Mouse (Mus musculus): ENCODE data around the gene Klf7. TPM values are rescaled to one million over a fixed set of nuclear protein-coding genes. Genes with fewer than 3 reads are reported as not detected.

The Klf7 gene
- total and polyA plus RNA-seq, 2 experiments from 2014 or later: 61.5 to 154 TPM

DNA sequence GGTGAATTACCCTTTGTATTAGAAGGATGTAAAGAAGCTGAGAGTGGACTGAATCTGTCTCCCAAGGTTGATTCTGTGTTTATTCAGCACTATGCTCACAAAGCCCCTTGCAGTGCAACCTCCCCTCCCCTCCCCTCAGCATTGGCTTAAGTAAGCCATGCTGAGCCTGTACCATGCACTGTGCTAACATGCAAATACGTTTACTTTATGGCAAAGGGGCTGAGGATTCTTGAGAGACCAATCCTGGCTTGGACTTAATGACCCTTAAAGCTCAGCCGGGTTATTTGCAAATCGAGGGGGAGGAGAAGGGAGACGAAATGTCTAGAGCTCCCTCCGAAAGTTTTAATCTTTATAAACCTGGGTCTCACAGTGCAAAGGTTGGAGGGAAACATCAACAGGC lies 16.0 kb downstream of the Klf7 start:
- ATAC-seq (no peak), DNase-seq (no peak)
- Histone ChIP-seq H3K9ac (no peak overlapping the region), H3K27ac (ENCODE audit: low read depth, low read length) (no peak overlapping the region), H3K27me3 (ENCODE audit: insufficient read depth, low read length) (no peaks in the 10 kb centered on the region), H3K4me3 (ENCODE audit: low read depth, low read length) (no peak overlapping the region), H3K4me1 (ENCODE audit: insufficient read depth) (peaks cover 14% of the 10 kb centered on the region), H3K36me3 (ENCODE audit: insufficient read depth) (peaks cover 12% of the 10 kb centered on the region; the same call in 1 of the 2 replicates), H3K4me2 (ENCODE audit: low read depth) (no peak overlapping the region), H3K9me3 (ENCODE audit: low read length) (no peaks in the 10 kb centered on the region)
- 33% methylated on average over 5 of the region's 5 CpGs for WGBS
- TF ChIP-seq CTCF (IDR thresholded peaks at IDR 0.05; ENCODE audit: low read depth): no peak

DNA sequence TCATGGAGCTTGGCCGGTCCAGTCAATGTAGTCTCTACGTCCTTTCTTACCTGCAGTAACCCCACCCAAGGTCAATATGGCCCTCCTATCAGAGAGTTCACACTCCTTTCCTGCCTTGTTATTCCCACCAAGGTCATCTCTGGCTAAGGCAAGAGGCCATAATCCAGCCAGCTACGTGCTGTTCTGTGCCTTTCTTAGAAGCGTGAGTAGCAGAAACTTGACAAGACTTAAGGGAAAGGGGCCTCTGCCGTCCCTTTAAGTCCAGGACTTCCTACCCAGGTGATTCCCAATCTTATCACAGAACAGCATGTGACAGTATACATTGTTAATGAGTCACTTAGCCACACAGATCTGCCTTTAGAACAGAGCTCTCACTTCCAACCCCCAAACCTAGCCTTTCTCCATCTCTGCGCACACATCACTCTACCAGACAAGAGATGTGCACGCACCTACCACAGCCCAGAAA lies 16.9 kb downstream of the Klf7 start:
- 86% methylated on average over 7 of the region's 7 CpGs for WGBS
- DNase-seq (no peak), ATAC-seq (no peak)
- TF ChIP-seq CTCF (IDR thresholded peaks at IDR 0.05; ENCODE audit: low read depth): no peak
- Histone ChIP-seq H3K9me3 (ENCODE audit: low read length) (no peaks in the 10 kb centered on the region), H3K4me2 (ENCODE audit: low read depth) (no peak overlapping the region), H3K4me1 (ENCODE audit: insufficient read depth) (peaks cover 12% of the 10 kb centered on the region; the same call in 1 of the 2 replicates), H3K9ac (no peak overlapping the region), H3K4me3 (ENCODE audit: low read depth, low read length) (no peak overlapping the region), H3K27ac (ENCODE audit: low read depth, low read length) (no peak overlapping the region), H3K27me3 (ENCODE audit: insufficient read depth, low read length) (no peaks in the 10 kb centered on the region), H3K36me3 (ENCODE audit: insufficient read depth) (peaks cover 9% of the 10 kb centered on the region; the same call in 1 of the 2 replicates)

DNA sequence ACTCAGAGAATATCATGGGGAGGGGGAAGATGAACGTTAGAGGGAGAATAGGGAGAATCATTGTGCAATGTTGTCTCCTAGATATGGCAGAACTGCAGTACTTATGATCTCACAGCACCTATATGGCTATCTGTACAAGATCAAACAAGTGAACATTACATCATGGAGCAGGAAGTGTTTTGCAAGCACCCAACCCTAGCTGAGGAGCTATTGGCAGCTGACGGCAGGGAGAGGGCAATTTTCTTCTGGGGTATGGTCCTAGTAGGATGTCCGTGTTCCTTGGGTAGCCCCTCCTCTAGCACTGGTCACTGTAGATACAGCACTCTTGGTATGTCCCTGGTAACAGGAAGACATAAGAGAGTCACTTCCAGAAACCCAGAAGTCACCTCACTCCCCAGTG lies 17.4 kb downstream of the Klf7 start:
- WGBS: 90% methylated on average over 3 of the region's 3 CpGs
- Histone ChIP-seq H3K4me2 (ENCODE audit: low read depth) (no peak overlapping the region), H3K36me3 (ENCODE audit: insufficient read depth) (peaks cover 14% of the 10 kb centered on the region), H3K27me3 (ENCODE audit: insufficient read depth, low read length) (no peaks in the 10 kb centered on the region), H3K27ac (ENCODE audit: low read depth, low read length) (no peak overlapping the region), H3K9ac (no peak overlapping the region), H3K4me1 (ENCODE audit: insufficient read depth) (peaks cover 12% of the 10 kb centered on the region; the same call in 1 of the 2 replicates), H3K9me3 (ENCODE audit: low read length) (no peaks in the 10 kb centered on the region), H3K4me3 (ENCODE audit: low read depth, low read length) (no peak overlapping the region)
- DNase-seq (no peak), ATAC-seq (no peak)
- TF ChIP-seq CTCF (IDR thresholded peaks at IDR 0.05; ENCODE audit: low read depth): no peak

DNA sequence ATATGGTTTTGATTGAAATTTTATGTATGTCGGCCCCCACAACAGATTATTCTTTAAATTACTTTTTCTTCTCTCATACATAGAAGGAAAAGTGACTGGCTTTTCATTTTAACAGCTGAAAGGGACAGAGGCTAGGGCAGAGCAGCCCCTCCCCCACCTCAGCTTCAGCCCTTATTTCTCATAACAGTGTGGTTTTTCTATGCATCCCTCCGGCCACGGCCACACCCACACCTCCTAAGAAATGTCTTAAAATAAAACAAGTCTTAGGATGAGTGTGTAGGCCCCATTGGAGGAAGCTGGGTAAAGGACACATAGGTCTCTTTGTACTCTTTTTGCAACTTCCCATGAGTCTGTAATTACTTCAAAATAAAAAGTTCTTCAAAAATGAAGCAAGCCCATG lies 20.8 kb downstream of the Klf7 start:
- WGBS: 58% methylated on average over 3 of the region's 3 CpGs
- Histone ChIP-seq H3K27me3 (ENCODE audit: insufficient read depth, low read length) (no peaks in the 10 kb centered on the region), H3K9me3 (ENCODE audit: low read length) (no peaks in the 10 kb centered on the region), H3K27ac (ENCODE audit: low read depth, low read length) (no peak overlapping the region), H3K4me3 (ENCODE audit: low read depth, low read length) (no peak overlapping the region), H3K4me2 (ENCODE audit: low read depth) (no peak overlapping the region), H3K4me1 (ENCODE audit: insufficient read depth) (peaks cover 2% of the 10 kb centered on the region; the same call in 1 of the 2 replicates), H3K9ac (no peak overlapping the region), H3K36me3 (ENCODE audit: insufficient read depth) (peaks cover 14% of the 10 kb centered on the region)
- DNase-seq: no peak
- TF ChIP-seq CTCF (IDR thresholded peaks at IDR 0.05; ENCODE audit: low read depth): no peak
- ATAC-seq: no peak

DNA sequence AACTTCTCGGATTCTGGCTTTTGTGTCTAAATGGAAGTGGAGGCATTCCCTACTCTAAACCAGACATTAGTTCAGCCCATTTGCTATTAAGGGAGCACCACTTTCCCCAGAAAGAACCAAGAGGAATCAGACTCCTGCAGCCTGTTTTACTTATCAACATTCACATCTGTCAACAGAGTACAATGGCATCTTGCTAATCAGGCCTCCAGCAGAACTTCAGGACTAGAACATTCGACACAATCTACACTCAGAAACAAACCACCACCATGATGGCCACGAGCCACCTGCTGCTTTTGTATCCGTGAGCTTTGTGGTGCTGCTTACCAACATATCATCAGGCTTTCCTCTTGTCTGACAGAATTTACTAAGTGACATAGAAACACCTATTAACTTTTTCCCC lies 23.3 kb downstream of the Klf7 start:
- Histone ChIP-seq H3K27me3 (ENCODE audit: insufficient read depth, low read length) (no peaks in the 10 kb centered on the region), H3K36me3 (ENCODE audit: insufficient read depth) (peaks cover 7% of the 10 kb centered on the region; the same call in 1 of the 2 replicates), H3K4me3 (ENCODE audit: low read depth, low read length) (no peak overlapping the region), H3K9me3 (ENCODE audit: low read length) (no peaks in the 10 kb centered on the region), H3K9ac (no peak overlapping the region), H3K4me1 (ENCODE audit: insufficient read depth) (no peaks in the 10 kb centered on the region; the same call in 1 of the 2 replicates), H3K27ac (ENCODE audit: low read depth, low read length) (no peak overlapping the region), H3K4me2 (ENCODE audit: low read depth) (no peak overlapping the region)
- ATAC-seq: no peak
- TF ChIP-seq CTCF (IDR thresholded peaks at IDR 0.05; ENCODE audit: low read depth): no peak
- WGBS: 48% methylated on average over 4 of the region's 4 CpGs
- DNase-seq: no peak

DNA sequence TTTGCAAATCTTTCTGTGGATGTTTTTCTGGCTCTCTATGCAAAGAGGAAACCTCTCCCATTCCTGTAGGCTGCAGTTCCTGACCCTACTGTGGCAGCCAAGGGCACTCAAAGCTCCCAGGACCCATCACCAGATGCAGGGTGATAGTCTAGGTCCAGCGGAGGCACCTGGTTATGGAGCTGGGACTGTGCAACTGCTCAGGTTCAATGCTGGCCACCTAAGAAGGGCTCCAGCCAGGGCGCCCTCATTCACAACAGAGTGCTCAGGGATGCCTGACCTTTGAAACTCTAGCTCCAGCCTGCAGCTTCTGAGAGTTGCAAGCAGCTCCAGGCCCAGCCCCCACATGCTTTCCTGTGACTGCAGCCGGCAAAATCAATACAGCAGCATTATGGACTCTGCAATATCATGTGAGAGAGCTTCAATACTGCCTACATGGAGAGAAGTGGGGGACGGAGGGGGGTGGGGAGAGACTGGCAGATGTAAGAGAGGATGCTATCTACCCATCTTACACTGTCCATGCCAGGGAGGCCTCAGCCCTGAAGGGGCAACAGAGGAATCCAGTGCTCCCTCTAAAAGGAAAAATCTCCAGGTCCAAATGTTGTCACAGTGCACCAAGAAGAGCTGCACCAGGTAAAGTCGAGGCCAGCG lies 24.3 kb downstream of the Klf7 start:
- DNase-seq (no peak), ATAC-seq (peak; percentile 42; the same call in 1 of the 2 replicates)
- TF ChIP-seq CTCF (IDR thresholded peaks at IDR 0.05; ENCODE audit: low read depth): no peak
- H3K9me3 ChIP-seq (ENCODE audit: low read length): no peaks in the 10 kb centered on the region
- H3K4me1 ChIP-seq (ENCODE audit: insufficient read depth): no peaks in the 10 kb centered on the region; the same call in 1 of the 2 replicates
- no peak overlapping the region for H3K4me3 ChIP-seq (ENCODE audit: low read depth, low read length)
- WGBS: 77% methylated on average over 6 of the region's 6 CpGs
- H3K9ac ChIP-seq: no peak overlapping the region
- H3K27me3 ChIP-seq (ENCODE audit: insufficient read depth, low read length): no peaks in the 10 kb centered on the region
- peaks cover 5% of the 10 kb centered on the region; the same call in 1 of the 2 replicates for H3K36me3 ChIP-seq (ENCODE audit: insufficient read depth)
- H3K27ac ChIP-seq (ENCODE audit: low read depth, low read length): no peak overlapping the region
- H3K4me2 ChIP-seq (ENCODE audit: low read depth): no peak overlapping the region

DNA sequence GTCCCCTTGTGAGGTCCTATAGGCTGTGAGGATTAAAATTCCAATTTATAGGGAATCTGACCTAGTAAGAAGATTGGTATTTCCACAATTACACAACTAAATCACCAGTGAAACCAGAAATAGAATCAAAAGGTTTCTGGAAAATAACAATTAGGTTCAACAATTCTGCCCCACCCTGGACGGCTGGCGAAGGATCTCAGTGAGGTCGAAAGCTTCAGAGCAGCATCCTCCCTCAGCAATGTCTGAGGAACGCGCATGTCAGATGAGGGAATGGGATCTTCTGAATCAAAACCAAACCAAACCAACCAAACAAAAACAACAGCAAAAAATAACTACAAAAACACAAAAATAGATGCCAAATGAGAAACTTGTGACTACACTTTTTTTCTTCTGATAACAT lies 29.1 kb downstream of the Klf7 start:
- H3K4me2 ChIP-seq (ENCODE audit: low read depth): no peak overlapping the region
- no peak overlapping the region for H3K4me3 ChIP-seq (ENCODE audit: low read depth, low read length)
- H3K4me1 ChIP-seq (ENCODE audit: insufficient read depth): peaks cover 11% of the 10 kb centered on the region
- H3K27me3 ChIP-seq (ENCODE audit: insufficient read depth, low read length): no peaks in the 10 kb centered on the region
- no peak overlapping the region for H3K27ac ChIP-seq (ENCODE audit: low read depth, low read length)
- H3K9me3 ChIP-seq (ENCODE audit: low read length): no peaks in the 10 kb centered on the region
- WGBS: 92% methylated on average over 5 of the region's 5 CpGs
- ATAC-seq: no peak
- no peak for TF ChIP-seq CTCF (IDR thresholded peaks at IDR 0.05; ENCODE audit: low read depth)
- no peak overlapping the region for H3K9ac ChIP-seq
- no peaks in the 10 kb centered on the region for H3K36me3 ChIP-seq (ENCODE audit: insufficient read depth)
- no peak for DNase-seq

Data from forebrain, postnatal 0 days (tissue).